Mouse (Mus musculus) bone marrow, adult 2 months (tissue): ENCODE measurements around the gene Map4.

Experiments
- CTCF ChIP-seq: fragments of 200-500 bp; IDR thresholded peaks from 2 replicates; pipeline ENCODE4 v1.5.1; 2011; ENCODE audit warnings: low read length, control low read depth; ENCODE audit not compliant: control insufficient read depth, insufficient read depth
- POLR2A ChIP-seq: fragments of 200-500 bp; IDR thresholded peaks from 2 replicates; pipeline ENCODE4 v1.6.1; 2011; ENCODE audit warnings: low read depth, mild to moderate bottlenecking, control low read depth, low read length, borderline replicate concordance; ENCODE audit not compliant: control insufficient read depth

DNA sequence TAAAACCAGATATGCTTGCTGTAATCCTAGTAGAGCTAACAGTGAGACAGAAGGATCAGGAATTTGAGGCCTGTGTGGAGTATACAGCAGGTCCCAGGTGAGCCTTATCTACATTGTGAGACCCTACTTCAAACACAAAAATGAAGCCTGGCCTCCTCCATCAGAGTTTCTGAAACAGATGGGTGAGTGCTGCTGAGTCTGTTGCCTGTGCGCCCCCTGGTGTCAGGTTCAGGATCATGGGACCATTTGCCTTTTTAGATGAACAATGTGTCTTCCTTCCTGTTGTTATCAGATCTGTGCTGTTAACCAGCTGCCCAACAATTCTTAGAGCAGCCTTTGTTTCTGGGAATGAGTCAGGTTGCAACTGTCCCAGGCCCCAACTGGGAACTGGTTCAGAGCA is 140.6 kb downstream of the Map4 start:
- no peak for TF ChIP-seq POLR2A
- TF ChIP-seq CTCF = peak; percentile 81
